Mouse (Mus musculus) inflammation-experienced regulatory T-cells (primary cell): ENCODE data around the gene Gpr101. TPM values are rescaled to one million over a fixed set of nuclear protein-coding genes. Genes with fewer than 3 reads are reported as not detected.

Experiments
- polyA plus RNA-seq, 2 experiments: library from polyadenylated mRNA; unstranded; fragments of 100-300 nt; shearing (Covaris generic); gene quantifications; one replicate each; pipeline ENCODE4 v1.2.1; 2017

Gene Gpr101
- polyA plus RNA-seq, result not detected

DNA sequence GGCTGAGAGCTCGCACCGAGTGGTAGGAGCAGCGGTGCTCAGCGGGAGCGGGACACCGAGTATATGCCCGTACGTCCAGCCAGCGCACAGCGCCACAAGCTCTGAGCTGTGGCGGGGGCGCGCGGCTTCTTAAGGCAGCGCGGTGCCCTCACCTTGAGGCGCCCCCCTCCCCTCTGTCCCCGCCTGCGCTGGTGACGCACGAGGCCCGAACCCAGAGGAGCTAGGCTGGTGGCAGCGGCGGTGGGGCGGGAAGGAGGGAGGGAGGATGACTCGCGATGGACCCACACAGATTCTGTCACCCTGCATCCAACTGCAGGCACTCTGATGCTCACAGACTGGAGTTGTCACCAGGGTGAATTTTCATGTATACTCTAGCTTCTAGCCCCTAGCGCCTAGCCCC is at the start of gene Gpr101:
Gene Gpr101, minus strand, starts transcription at position 124 of the 400 bp plus-strand sequence.

Other genes with a start within 250 kb of the Gpr101 start
- gene Arhgef6, start 165.0 kb downstream of the Gpr101 start, polyA plus RNA-seq, result 100 to 1,000 TPM; 116 to 123 TPM
- gene Rbmx, start 110.7 kb downstream of the Gpr101 start, polyA plus RNA-seq, result 10 to 100 TPM; 67.3 to 73.1 TPM
- gene Gm364, start 94.6 kb downstream of the Gpr101 start, polyA plus RNA-seq, result not detected